Mouse (Mus musculus): ENCODE results near the gene Ttc7b. TPM values are rescaled to one million over a fixed set of nuclear protein-coding genes. Genes with fewer than 3 reads are reported as not detected.

The Ttc7b gene
- polyA plus RNA-seq, 1 experiment: 9.2 TPM

DNA sequence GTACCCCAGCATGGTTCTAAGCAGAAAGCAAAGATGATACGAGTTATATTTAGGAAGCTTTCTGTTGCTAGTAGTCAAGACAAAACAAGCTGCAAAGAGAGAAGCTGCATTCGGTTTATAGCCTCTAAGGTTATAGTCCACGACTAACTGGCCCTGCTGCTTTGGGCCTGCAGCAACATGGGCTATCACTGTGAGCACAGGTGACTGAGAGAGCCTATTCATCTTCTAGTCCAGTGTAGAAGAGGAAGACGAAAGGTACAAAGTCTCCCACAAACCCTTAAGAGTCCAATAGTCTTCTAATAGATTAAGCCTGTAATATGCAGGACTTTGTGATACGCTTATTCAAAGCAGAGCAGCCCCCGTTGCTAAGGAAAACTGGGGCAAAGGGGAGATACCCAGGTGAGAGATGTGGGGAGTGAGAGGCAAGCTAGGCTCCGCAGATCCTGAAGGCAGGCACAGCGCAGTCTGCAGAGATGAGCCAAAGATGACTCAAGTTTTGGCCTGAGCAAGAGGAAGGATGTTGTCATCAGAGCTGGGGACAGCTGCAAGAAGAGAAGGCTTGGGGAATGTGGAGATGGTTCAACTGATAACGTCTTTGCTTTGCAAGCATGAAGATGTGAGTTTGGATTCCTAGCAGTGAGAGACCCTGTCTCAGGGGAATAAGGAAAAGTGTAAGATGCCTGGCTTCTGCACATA, 250.5 kb downstream of the Ttc7b start:
- Histone ChIP-seq H3K79me2 (ENCODE audit: control insufficient read depth, insufficient read depth) (no peaks in the 10 kb centered on the region), H3K79me3 (ENCODE audit: low read depth) (no peaks in the 10 kb centered on the region), H3K4me3 (ENCODE audit: insufficient read depth, poor library complexity, severe bottlenecking) (no peak overlapping the region), H3ac (ENCODE audit: control insufficient read depth, insufficient read length, low read depth) (no peak overlapping the region), H3K27me3 (ENCODE audit: control insufficient read depth, insufficient read depth, insufficient read length) (no peaks in the 10 kb centered on the region), H3K36me3 (ENCODE audit: control insufficient read depth, insufficient read depth) (no peaks in the 10 kb centered on the region)
- TF ChIP-seq MAX (IDR thresholded peaks at IDR 0.05): no peak
- TF ChIP-seq CEBPB (IDR thresholded peaks at IDR 0.05; ENCODE audit: low read depth): peak; percentile 41
- no peak for TF ChIP-seq USF1 (IDR thresholded peaks at IDR 0.05; ENCODE audit: low read depth)
- TF ChIP-seq FOSL1 (IDR thresholded peaks at IDR 0.05; ENCODE audit: insufficient read depth, low read length, poor library complexity, severe bottlenecking): no peak
- TF ChIP-seq MYOG (IDR thresholded peaks at IDR 0.05; ENCODE audit: control insufficient read depth, extremely low read depth, insufficient read length): no peak
- no peak for TF ChIP-seq CTCF (IDR thresholded peaks at IDR 0.05; ENCODE audit: control insufficient read depth, insufficient read depth, insufficient read length)
- TF ChIP-seq MYOD1 (IDR thresholded peaks at IDR 0.05; ENCODE audit: control insufficient read depth, insufficient read length, low read depth): peak; percentile 92

DNA sequence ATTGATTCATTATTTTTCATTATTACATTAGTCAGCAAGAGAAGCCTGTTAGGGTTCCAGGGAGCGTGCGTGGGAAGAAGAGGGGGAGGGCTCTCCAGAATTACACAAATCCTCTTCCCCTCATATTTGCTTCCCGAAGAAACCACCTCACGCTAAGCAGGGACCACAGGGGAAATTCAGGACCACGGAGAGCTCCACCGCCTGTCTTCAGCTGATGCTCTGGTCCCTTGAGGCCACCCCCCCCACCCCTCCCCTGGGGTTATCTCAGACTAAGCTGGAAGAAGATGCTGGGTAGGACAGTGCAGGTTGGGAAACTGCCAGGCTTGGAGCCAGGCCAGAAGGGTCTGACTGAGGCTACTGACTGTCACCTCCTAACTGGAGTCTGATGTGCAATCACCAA, 252.6 kb downstream of the Ttc7b start:
- no peaks in the 10 kb centered on the region for H3K79me2 ChIP-seq (ENCODE audit: control insufficient read depth, insufficient read depth)
- H3K36me3 ChIP-seq (ENCODE audit: control insufficient read depth, insufficient read depth): no peaks in the 10 kb centered on the region
- no peaks in the 10 kb centered on the region for H3K27me3 ChIP-seq (ENCODE audit: control insufficient read depth, insufficient read depth, insufficient read length)
- H3ac ChIP-seq (ENCODE audit: control insufficient read depth, insufficient read length, low read depth): no peak overlapping the region
- H3K79me3 ChIP-seq (ENCODE audit: low read depth): no peaks in the 10 kb centered on the region
- TF ChIP-seq CEBPB (IDR thresholded peaks at IDR 0.05; ENCODE audit: low read depth) (no peak), MYOD1 (IDR thresholded peaks at IDR 0.05; ENCODE audit: control insufficient read depth, insufficient read length, low read depth) (no peak), FOSL1 (IDR thresholded peaks at IDR 0.05; ENCODE audit: insufficient read depth, low read length, poor library complexity, severe bottlenecking) (no peak), CTCF (IDR thresholded peaks at IDR 0.05; ENCODE audit: control insufficient read depth, insufficient read depth, insufficient read length) (no peak), USF1 (IDR thresholded peaks at IDR 0.05; ENCODE audit: low read depth) (no peak), MAX (IDR thresholded peaks at IDR 0.05) (peak; percentile 93)
- no peak overlapping the region for H3K4me3 ChIP-seq (ENCODE audit: insufficient read depth, poor library complexity, severe bottlenecking)

DNA sequence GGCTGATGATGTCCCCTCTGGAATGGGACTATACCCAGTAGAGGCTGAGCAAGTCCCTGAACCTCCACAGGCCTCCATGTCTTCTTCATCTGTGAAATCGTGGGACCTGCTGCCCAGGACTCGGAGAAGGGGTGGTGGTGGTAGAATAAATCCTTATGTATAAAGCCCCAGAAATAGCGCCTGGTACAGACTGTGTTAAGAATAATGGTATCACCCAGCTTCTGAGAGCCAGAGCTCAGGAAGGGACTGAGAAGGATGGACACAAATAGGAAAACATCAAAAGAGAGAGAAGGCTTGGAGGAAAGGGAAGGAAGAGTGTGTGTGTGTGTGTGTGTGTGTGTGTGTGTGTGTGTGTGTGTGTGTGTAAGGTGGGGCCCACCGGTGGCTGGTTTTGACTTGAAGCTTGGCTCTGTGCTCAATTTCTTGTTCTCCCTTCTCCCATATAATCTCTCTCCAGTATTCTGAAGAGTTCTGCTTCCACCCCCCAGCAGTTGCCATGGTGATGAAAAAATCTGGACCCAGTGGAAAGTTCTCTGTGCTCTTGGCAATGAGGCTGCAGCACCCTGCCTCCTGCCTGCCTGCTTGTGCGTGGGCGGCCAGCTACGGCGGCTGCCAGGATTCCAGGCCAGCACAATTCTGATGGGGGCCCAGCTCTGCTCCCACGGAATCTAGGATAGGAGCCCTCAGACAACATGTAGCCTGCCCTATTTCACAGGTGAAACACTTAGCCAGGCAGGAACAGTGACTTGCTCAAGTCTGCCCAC, 254.9 kb downstream of the Ttc7b start:
- H3K36me3 ChIP-seq (ENCODE audit: control insufficient read depth, insufficient read depth): no peaks in the 10 kb centered on the region
- no peak for TF ChIP-seq CEBPB (IDR thresholded peaks at IDR 0.05; ENCODE audit: low read depth)
- no peak for TF ChIP-seq MAX (IDR thresholded peaks at IDR 0.05)
- TF ChIP-seq CTCF (IDR thresholded peaks at IDR 0.05; ENCODE audit: control insufficient read depth, insufficient read depth, insufficient read length): no peak
- TF ChIP-seq FOSL1 (IDR thresholded peaks at IDR 0.05; ENCODE audit: insufficient read depth, low read length, poor library complexity, severe bottlenecking): no peak
- no peak for TF ChIP-seq MYOG (IDR thresholded peaks at IDR 0.05; ENCODE audit: control insufficient read depth, extremely low read depth, insufficient read length)
- TF ChIP-seq USF1 (IDR thresholded peaks at IDR 0.05; ENCODE audit: low read depth): no peak
- no peak for TF ChIP-seq MYOD1 (IDR thresholded peaks at IDR 0.05; ENCODE audit: control insufficient read depth, insufficient read length, low read depth)
- H3K27me3 ChIP-seq (ENCODE audit: control insufficient read depth, insufficient read depth, insufficient read length): no peaks in the 10 kb centered on the region
- no peaks in the 10 kb centered on the region for H3K79me2 ChIP-seq (ENCODE audit: control insufficient read depth, insufficient read depth)
- no peak overlapping the region for H3K4me3 ChIP-seq (ENCODE audit: insufficient read depth, poor library complexity, severe bottlenecking)
- H3ac ChIP-seq (ENCODE audit: control insufficient read depth, insufficient read length, low read depth): no peak overlapping the region
- H3K79me3 ChIP-seq (ENCODE audit: low read depth): no peaks in the 10 kb centered on the region

DNA sequence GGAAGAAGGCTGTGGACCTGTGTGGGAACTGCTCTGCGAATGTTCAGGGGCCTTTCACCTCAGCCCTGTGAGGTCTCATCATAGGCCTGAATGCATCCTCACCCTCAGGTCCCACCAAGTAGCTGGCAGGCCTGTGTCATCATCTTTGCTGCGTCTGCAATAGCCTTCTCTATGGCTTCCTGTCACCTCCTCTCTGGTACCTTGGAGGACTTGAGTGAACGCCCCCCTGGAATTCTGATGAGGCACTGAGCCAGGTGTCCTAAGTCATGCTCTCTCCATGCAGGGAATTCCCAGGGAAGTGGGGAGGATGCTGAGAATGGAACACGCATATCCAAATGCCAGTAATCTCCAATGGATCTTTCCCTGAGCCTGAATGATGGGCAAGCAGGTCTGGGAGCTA, 255.7 kb downstream of the Ttc7b start:
- TF ChIP-seq CEBPB (IDR thresholded peaks at IDR 0.05; ENCODE audit: low read depth) (no peak), USF1 (IDR thresholded peaks at IDR 0.05; ENCODE audit: low read depth) (no peak), MAX (IDR thresholded peaks at IDR 0.05) (no peak)
- H3K79me3 ChIP-seq (ENCODE audit: low read depth): no peaks in the 10 kb centered on the region
- H3ac ChIP-seq (ENCODE audit: control insufficient read depth, insufficient read length, low read depth): no peak overlapping the region
- no peaks in the 10 kb centered on the region for H3K36me3 ChIP-seq (ENCODE audit: control insufficient read depth, insufficient read depth)
- no peaks in the 10 kb centered on the region for H3K79me2 ChIP-seq (ENCODE audit: control insufficient read depth, insufficient read depth)
- no peak overlapping the region for H3K4me3 ChIP-seq (ENCODE audit: insufficient read depth, poor library complexity, severe bottlenecking)
- H3K27me3 ChIP-seq (ENCODE audit: control insufficient read depth, insufficient read depth, insufficient read length): no peaks in the 10 kb centered on the region

DNA sequence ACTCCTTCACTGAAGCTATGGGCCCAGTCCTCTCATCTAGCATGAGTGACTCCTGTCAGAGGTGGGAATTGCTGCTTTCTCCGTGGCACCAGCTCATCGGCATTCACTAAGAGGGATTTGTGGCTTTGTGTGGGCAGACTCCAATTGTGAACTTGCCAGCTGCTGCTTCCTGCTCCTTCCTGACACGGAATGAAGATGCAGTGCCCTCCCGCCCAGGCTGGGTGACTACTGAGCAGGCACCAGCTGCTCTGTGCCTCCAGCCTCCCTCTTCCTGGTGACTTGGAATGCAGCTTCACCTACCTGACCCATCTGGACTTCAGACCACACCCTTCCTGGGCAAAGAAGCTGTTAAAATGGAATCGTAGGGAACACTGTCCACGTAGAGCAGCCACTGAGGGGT, 257.8 kb downstream of the Ttc7b start:
- no peak for TF ChIP-seq MAX (IDR thresholded peaks at IDR 0.05)
- TF ChIP-seq FOSL1 (IDR thresholded peaks at IDR 0.05; ENCODE audit: insufficient read depth, low read length, poor library complexity, severe bottlenecking): no peak
- no peak for TF ChIP-seq MYOD1 (IDR thresholded peaks at IDR 0.05; ENCODE audit: control insufficient read depth, insufficient read length, low read depth)
- TF ChIP-seq USF1 (IDR thresholded peaks at IDR 0.05; ENCODE audit: low read depth): no peak
- TF ChIP-seq MYOG (IDR thresholded peaks at IDR 0.05; ENCODE audit: control insufficient read depth, extremely low read depth, insufficient read length): no peak
- no peak overlapping the region for H3K4me3 ChIP-seq (ENCODE audit: insufficient read depth, poor library complexity, severe bottlenecking)
- no peak overlapping the region for H3ac ChIP-seq (ENCODE audit: control insufficient read depth, insufficient read length, low read depth)
- H3K79me3 ChIP-seq (ENCODE audit: low read depth): no peaks in the 10 kb centered on the region
- H3K79me2 ChIP-seq (ENCODE audit: control insufficient read depth, insufficient read depth): no peaks in the 10 kb centered on the region
- H3K36me3 ChIP-seq (ENCODE audit: control insufficient read depth, insufficient read depth): no peaks in the 10 kb centered on the region
- no peaks in the 10 kb centered on the region for H3K27me3 ChIP-seq (ENCODE audit: control insufficient read depth, insufficient read depth, insufficient read length)

DNA sequence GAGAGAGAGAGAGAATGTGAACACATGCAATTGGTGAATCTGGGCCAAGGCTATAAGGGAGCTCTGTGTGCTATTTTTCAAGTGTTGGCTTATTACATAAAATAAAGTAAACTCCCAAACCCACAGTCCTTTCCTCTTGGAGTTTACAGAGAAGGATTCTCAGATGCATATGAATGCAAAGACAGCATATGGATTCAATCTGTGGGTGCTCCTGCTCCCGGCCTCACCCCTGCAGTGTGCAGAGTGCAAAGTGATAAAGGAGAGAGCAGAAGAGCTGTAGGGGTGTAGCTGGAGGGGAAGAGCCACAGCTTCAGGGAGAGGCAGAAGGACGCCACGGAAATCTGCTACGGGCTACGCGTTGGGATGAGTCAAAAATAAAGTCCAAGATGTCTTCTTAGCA, 258.9 kb downstream of the Ttc7b start:
- Histone ChIP-seq H3K4me3 (ENCODE audit: insufficient read depth, poor library complexity, severe bottlenecking) (no peak overlapping the region), H3K79me2 (ENCODE audit: control insufficient read depth, insufficient read depth) (no peaks in the 10 kb centered on the region), H3K79me3 (ENCODE audit: low read depth) (no peaks in the 10 kb centered on the region), H3ac (ENCODE audit: control insufficient read depth, insufficient read length, low read depth) (no peak overlapping the region), H3K27me3 (ENCODE audit: control insufficient read depth, insufficient read depth, insufficient read length) (no peaks in the 10 kb centered on the region), H3K36me3 (ENCODE audit: control insufficient read depth, insufficient read depth) (no peaks in the 10 kb centered on the region)
- TF ChIP-seq CEBPB (IDR thresholded peaks at IDR 0.05; ENCODE audit: low read depth) (no peak), CTCF (IDR thresholded peaks at IDR 0.05; ENCODE audit: control insufficient read depth, insufficient read depth, insufficient read length) (no peak), MYOD1 (IDR thresholded peaks at IDR 0.05; ENCODE audit: control insufficient read depth, insufficient read length, low read depth) (no peak), FOSL1 (IDR thresholded peaks at IDR 0.05; ENCODE audit: insufficient read depth, low read length, poor library complexity, severe bottlenecking) (no peak), MYOG (IDR thresholded peaks at IDR 0.05; ENCODE audit: control insufficient read depth, extremely low read depth, insufficient read length) (no peak), USF1 (IDR thresholded peaks at IDR 0.05; ENCODE audit: low read depth) (no peak), MAX (IDR thresholded peaks at IDR 0.05) (no peak)

Measured in C2C12 (cell line).